Mouse (Mus musculus): ENCODE measurements at regions not wholly inside any gene's neighbourhood (a gene's known extent, or its start where the extent isn't known, plus 50 kb on each side); places are given as distances from the start of the nearest gene placed in this dataset.

DNA sequence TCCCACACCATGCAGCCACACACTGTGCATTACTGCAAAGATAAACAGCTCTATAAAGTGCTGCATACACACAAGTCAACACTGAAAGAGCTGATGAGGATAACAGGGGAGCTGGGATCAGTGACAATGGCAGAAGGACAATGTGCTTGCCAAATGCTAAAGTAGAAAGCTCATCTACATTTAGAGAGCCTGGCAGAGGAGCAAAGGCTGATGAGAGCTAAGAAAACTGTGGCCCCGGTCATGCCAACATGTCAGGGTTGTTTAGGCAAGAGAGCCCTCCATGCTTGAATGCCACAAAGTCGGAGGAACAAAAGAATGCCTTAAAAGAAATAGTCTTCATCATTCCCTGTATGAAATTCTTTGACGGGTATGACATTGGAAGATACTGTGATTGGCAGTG lies 363.0 kb upstream of the A730009L09Rik start:
- Histone ChIP-seq H3K4me3 (replicated peaks in 1 of 3; ENCODE audit: low read depth in 2 of 3, low read length in 2 of 3, poor library complexity in 1 of 3) (no peak overlapping the region), H3K27ac (ENCODE audit: insufficient read depth, low read depth) (no peak overlapping the region), H3K36me3 (replicated peaks in 1 of 2; ENCODE audit: control insufficient read depth in 1 of 2, insufficient read depth in 1 of 2, low read length in 1 of 2) (no peaks in the 10 kb centered on the region), H3K4me2 (ENCODE audit: insufficient read depth, low read depth, poor library complexity, severe bottlenecking) (no peak overlapping the region), H3K27me3 (replicated peaks) (no peaks in the 10 kb centered on the region), H3K9me3 (replicated peaks; ENCODE audit: low read length) (no peaks in the 10 kb centered on the region), H3K79me2 (replicated peaks; ENCODE audit: control insufficient read depth, extremely low read depth, insufficient read depth, poor library complexity, severe bottlenecking) (no peaks in the 10 kb centered on the region), H3K9ac (ENCODE audit: insufficient read depth, low read depth) (no peak overlapping the region), H3K4me1 (ENCODE audit: control insufficient read depth in 1 of 2, insufficient read depth in 2 of 2) (no peaks in the 10 kb centered on the region)
- TF ChIP-seq MAFK (IDR thresholded peaks at IDR 0.05; ENCODE audit: insufficient replicate concordance, low read length) (no peak), ETS1 (conservative IDR thresholded peaks at IDR 0.05; ENCODE audit: low read depth, low read length) (no peak), GABPA (IDR thresholded peaks at IDR 0.05; ENCODE audit: insufficient replicate concordance, low read depth, low read length) (no peak), SMC3 (IDR thresholded peaks at IDR 0.05; ENCODE audit: low read depth, low read length) (no peak), SIN3A (IDR thresholded peaks at IDR 0.05; ENCODE audit: low read length) (no peak), POLR2AphosphoS2 (IDR thresholded peaks at IDR 0.05; ENCODE audit: low read depth, low read length) (no peak), IRF4 (IDR thresholded peaks at IDR 0.05; ENCODE audit: low read depth, low read length) (no peak), ZNF384 (IDR thresholded peaks at IDR 0.05; ENCODE audit: low read depth, low read length) (no peak), UBTF (IDR thresholded peaks at IDR 0.05; ENCODE audit: low read depth, low read length) (no peak), MYC (IDR thresholded peaks at IDR 0.05; ENCODE audit: low read depth, low read length) (no peak)
- dilution Hi-C loops (cut with MboI; ENCODE audit: extremely low pct_ligation_motif_present, extremely low pct_unique_long_range_greater_than_20kb, low sequenced_read_pairs) (no loop called here), in situ Hi-C loops (cut with MboI; ENCODE audit: low pct_ligation_motif_present, low pct_unique_long_range_greater_than_20kb, low sequenced_read_pairs) (no loop called here)
- no peak for DNase-seq (ENCODE audit: extremely low read depth)

DNA sequence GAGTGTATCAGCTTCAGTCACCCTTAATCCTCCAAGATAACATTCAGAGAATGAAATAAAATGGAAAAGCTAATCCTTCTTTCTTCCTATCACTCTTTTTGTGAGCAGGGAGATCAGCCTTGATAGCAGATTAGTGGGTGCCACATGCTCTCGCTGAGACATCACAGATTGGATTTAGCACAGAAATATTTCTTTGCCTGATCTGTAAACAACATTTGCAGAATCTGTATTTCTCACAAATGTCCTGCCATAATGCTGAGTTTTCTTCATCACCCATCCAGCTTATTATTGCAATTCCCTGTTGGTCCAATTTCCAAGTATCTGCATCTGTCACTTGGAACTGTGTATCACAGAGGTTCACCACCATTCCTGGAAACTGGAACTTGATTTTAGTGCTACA lies 342.8 kb upstream of the A730009L09Rik start:
- in situ Hi-C loops (cut with MboI; ENCODE audit: low pct_ligation_motif_present, low pct_unique_long_range_greater_than_20kb, low sequenced_read_pairs) (no loop called here), dilution Hi-C loops (cut with MboI; ENCODE audit: extremely low pct_ligation_motif_present, extremely low pct_unique_long_range_greater_than_20kb, low sequenced_read_pairs) (no loop called here)
- H3K79me2 ChIP-seq (replicated peaks; ENCODE audit: control insufficient read depth, extremely low read depth, insufficient read depth, poor library complexity, severe bottlenecking): no peaks in the 10 kb centered on the region
- no peaks in the 10 kb centered on the region for H3K9me3 ChIP-seq (replicated peaks; ENCODE audit: low read length)
- H3K27me3 ChIP-seq (replicated peaks): no peaks in the 10 kb centered on the region
- H3K4me2 ChIP-seq (ENCODE audit: insufficient read depth, low read depth, poor library complexity, severe bottlenecking): no peak overlapping the region
- TF ChIP-seq ETS1 (conservative IDR thresholded peaks at IDR 0.05; ENCODE audit: low read depth, low read length) (no peak), SMC3 (IDR thresholded peaks at IDR 0.05; ENCODE audit: low read depth, low read length) (no peak), ELF1 (IDR thresholded peaks at IDR 0.05; ENCODE audit: low read depth, low read length) (no peak), EP300 (IDR thresholded peaks at IDR 0.05; ENCODE audit: low read length) (no peak), MAFK (IDR thresholded peaks at IDR 0.05; ENCODE audit: insufficient replicate concordance, low read length) (no peak), POLR2AphosphoS2 (IDR thresholded peaks at IDR 0.05; ENCODE audit: low read depth, low read length) (no peak), USF1 (IDR thresholded peaks at IDR 0.05; ENCODE audit: low read depth, low read length) (no peak), MXI1 (IDR thresholded peaks at IDR 0.05; ENCODE audit: low read depth, low read length) (no peak), ZKSCAN1 (IDR thresholded peaks at IDR 0.05; ENCODE audit: borderline replicate concordance, low read depth, low read length) (no peak), RAD21 (IDR thresholded peaks at IDR 0.05; ENCODE audit: low read depth, low read length) (no peak)
- no peaks in the 10 kb centered on the region for H3K36me3 ChIP-seq (replicated peaks in 1 of 2; ENCODE audit: control insufficient read depth in 1 of 2, insufficient read depth in 1 of 2, low read length in 1 of 2)
- H3K4me1 ChIP-seq (ENCODE audit: control insufficient read depth in 1 of 2, insufficient read depth in 2 of 2): no peaks in the 10 kb centered on the region
- DNase-seq (ENCODE audit: extremely low read depth): no peak
- no peak overlapping the region for H3K4me3 ChIP-seq (replicated peaks in 1 of 3; ENCODE audit: low read depth in 2 of 3, low read length in 2 of 3, poor library complexity in 1 of 3)
- H3K9ac ChIP-seq (ENCODE audit: insufficient read depth, low read depth): no peak overlapping the region
- H3K27ac ChIP-seq (ENCODE audit: insufficient read depth, low read depth): no peak overlapping the region

All from CH12.LX (cell line).